Mouse (Mus musculus) skeletal muscle tissue, adult 2 months (tissue): ENCODE data around the gene Krtap1-5.

Experiments used
- DNase-seq: peaks from one replicate; pipeline ENCODE4 v3.0.0-alpha.2; 2012; ENCODE audit warnings: low read depth, low spot score

Gene Krtap1-5

DNA sequence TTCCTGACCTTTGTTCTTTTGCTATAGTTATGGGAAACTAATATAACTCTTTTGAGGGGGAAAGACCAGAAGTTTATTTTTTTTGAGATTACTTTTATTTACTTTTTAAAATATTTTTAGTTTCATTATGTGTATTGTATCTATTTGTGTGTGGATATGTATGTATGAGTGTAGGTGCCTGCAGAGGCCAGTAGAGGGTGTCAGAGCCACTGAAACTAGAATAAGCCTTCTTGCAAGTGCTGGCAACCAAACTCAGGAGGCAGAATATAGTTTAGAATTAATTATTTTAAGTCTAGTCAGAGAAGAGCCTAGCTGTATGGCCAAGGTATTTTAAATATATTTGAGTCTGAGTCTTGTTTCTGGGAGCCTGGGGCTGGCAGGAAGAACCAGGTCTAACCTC is 32.9 kb downstream of the Krtap1-5 start:
- no peak for DNase-seq

GRCm38 (mm10) chr11:99539721-99540120 is 41.1 kb downstream of the Krtap1-5 start:
- no peak for DNase-seq
